Mouse (Mus musculus): Measurements from ENCODE around the gene Lipi. TPM values are rescaled to one million over a fixed set of nuclear protein-coding genes. Genes with fewer than 3 reads are reported as not detected.
A peak's percentile ranks its signal among the peaks of the same experiment; 100 is the strongest.

Lipi gene
- total RNA-seq (2022), result not detected

- no peak for DNase-seq (ENCODE audit: low spot score in 2 of 2)
These were observed at the start of gene Lipi for GRCm38 (mm10) chr16:75585961-75586360. Lipi (minus strand) TSS chr16:75586061.

DNA sequence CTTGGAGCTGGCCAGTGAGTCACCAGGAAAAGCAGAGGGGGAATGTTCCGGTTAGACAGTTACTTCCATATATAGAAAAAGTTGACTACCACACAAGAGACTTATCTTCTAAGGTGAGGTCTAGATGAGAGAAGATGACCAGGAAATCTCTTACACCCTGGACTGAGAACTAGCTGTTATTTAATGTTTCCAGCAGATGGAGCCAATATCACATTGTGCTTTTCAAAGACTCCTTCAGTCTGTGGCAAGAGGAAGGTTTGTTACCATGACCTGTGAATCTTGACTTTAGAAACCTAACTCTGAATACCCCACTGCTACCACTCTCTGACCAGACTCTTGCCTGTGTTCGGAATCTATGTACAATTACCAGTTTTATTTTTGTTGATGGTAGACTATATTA, 42.0 kb upstream of the Lipi start:
- DNase-seq (ENCODE audit: low spot score in 2 of 2), result no peak

- no peak for DNase-seq (ENCODE audit: low spot score in 2 of 2)
These were observed 31.9 kb upstream of the Lipi start for GRCm38 (mm10) chr16:75617651-75618349.

- DNase-seq (ENCODE audit: low spot score in 2 of 2), result no peak
These were observed 26.7 kb upstream of the Lipi start for GRCm38 (mm10) chr16:75612561-75612960.

GRCm38 (mm10) chr16:75606415-75606814, 20.6 kb upstream of the Lipi start:
- DNase-seq (ENCODE audit: low spot score in 2 of 2), result no peak

DNA sequence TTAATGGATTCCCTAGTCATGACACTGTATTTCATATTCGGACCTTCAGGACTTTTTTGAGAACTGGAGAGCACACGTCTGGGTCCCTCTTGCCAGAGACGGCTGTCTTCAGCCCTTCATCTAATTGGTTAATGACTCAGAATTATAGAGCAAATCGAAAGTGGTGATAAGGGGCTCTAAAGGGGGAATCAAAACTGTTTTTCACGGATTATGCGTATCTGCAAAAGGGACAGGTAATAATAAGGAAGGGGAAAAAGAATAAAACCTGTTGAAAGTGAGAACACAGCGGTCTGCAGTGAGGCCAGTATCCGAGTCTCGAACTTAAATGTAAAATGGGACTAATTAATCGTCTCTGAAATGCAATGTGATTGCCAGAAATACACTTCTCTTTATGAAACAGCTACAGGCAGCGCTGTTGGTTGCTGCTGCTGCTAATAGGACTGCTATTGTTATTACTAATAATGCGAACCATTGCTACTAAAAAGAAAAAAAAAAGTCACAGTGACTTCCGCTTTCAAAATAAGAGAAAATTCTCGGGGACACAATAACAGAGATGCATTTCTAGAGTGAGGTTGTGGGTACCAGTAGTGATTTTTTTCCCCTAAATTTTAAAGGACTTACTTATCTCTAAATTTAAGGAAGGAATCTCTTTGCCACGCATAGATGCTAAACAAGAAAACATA, 7.8 kb upstream of the Lipi start:
- no peak for DNase-seq (ENCODE audit: low spot score in 2 of 2)

GRCm38 (mm10) chr16:75592671-75593500, 7.0 kb upstream of the Lipi start, which contains the start of gene Rbm11:
Rbm11 (plus strand) TSS chr16:75592844.
- peak; percentile 34 to 45 for DNase-seq (ENCODE audit: low spot score in 2 of 2)

- no peak for DNase-seq (ENCODE audit: low spot score in 2 of 2)
These were observed 605 bp upstream of the Lipi start for GRCm38 (mm10) chr16:75586466-75586865.

GRCm38 (mm10) chr16:75582279-75582678, 3.6 kb downstream of the Lipi start:
- no peak for DNase-seq (ENCODE audit: low spot score in 2 of 2)

- no peak for DNase-seq (ENCODE audit: low spot score in 2 of 2)
These were observed 23.0 kb downstream of the Lipi start for GRCm38 (mm10) chr16:75562910-75563309.

- no peak for DNase-seq (ENCODE audit: low spot score in 2 of 2)
These were observed 40.6 kb downstream of the Lipi start for GRCm38 (mm10) chr16:75545310-75545709.

DNA sequence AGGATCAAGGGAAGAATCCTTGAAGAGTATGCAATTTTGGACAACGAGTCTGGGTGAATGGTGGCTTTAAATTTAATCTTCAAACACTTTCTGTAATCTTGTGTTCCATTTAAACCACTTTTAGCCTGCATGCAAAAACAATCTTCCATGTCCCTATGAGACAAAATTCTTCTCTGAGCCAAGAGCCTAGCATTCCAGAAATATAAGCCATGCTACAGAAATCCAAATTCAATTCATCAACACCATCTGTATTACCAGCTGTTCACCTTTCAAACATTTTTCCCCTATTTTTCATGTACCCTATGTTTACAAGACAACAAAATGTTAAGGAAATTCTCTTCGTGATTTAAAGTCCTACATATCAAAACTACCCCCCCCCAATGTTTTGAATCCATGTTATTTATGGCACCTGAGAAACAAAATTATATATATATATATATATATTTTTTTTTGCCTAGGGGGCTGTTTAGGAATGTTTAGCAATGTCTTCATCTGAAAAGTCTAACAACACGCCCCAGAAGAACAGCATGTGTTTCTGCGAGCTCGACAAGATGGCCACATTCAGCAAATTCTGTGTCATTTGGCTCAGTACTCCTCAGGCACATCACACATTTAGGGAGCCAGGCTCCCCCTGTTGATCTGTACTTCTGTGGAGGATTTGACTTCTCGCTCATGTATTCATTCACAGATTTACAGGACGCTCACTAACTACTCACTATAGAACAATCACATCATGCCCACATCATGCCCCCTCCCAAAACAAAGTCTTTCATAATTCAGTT, 47.9 kb downstream of the Lipi start:
- DNase-seq (ENCODE audit: low spot score in 2 of 2), result no peak

DNA sequence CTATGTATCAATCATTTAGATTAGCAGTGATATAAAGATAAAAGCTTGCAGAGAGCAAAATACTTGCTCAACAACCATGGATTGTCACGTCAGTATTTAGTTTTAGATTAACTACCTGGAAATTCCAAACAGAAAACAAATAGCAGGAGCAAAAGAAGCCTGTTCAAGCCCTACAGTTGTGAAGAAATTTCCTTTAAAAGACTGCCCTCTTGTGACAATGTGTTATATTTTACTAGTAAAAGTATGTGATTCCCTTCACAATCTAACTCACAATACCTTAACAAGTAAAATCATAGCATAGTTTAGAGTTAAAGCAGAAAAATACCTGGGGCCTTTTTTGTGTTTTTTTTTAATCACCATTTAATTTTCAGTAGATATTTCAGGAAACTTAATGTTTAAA, 54.2 kb downstream of the Lipi start:
- no peak for DNase-seq (ENCODE audit: low spot score in 2 of 2)

- no peak for DNase-seq (ENCODE audit: low spot score in 2 of 2)
These were observed 89.3 kb downstream of the Lipi start for GRCm38 (mm10) chr16:75496568-75496967.

Other genes starting within 250 kb of the Lipi start
- gene Rbm11, start 6.8 kb upstream of the Lipi start, total RNA-seq (2022), result under 1 TPM in 1 of 4 experiments, not detected in 3; 0.22 TPM
- gene Hspa13, start 181.0 kb upstream of the Lipi start, total RNA-seq (2022), result 10 to 100 TPM in 1 of 4 experiments, 1 to 10 TPM in 3; 7.5 to 11.8 (median 8.4) TPM